Mouse (Mus musculus) midbrain, embryonic 12.5 days (tissue): ENCODE data around the gene Abcg8. TPM values are rescaled to one million over a fixed set of nuclear protein-coding genes. Genes with fewer than 3 reads are reported as not detected.

ENCODE experiments used
- ATAC-seq: fragments of 200-750 bp; cut with Nextera tagmentation; 2 replicates; pipeline ENCODE4 v1.8.0; 2017; ENCODE audit warnings: low read depth, moderate TSS enrichment, moderate library complexity; ENCODE audit not compliant: low FRiP score
- H3K27ac ChIP-seq: fragments of 300-500 bp; sonication (generic); replicated peaks from 2 replicates; pipeline ENCODE4 v1.5.1; 2016; ENCODE audit warnings: mild to moderate bottlenecking
- H3K27me3 ChIP-seq: fragments of 300-500 bp; sonication (generic); 2 replicates; pipeline ENCODE4 v1.6.1; 2016; ENCODE audit warnings: mild to moderate bottlenecking
- H3K36me3 ChIP-seq: fragments of 300-500 bp; sonication (generic); 2 replicates; pipeline ENCODE4 v1.6.1; 2016
- H3K4me1 ChIP-seq: fragments of 300-500 bp; sonication (generic); 2 replicates; pipeline ENCODE4 v1.6.1; 2016
- H3K4me2 ChIP-seq: fragments of 300-500 bp; sonication (generic); replicated peaks from 2 replicates; pipeline ENCODE4 v1.6.1; 2016; ENCODE audit warnings: mild to moderate bottlenecking, moderate library complexity
- H3K4me3 ChIP-seq: fragments of 300-500 bp; sonication (generic); 2 replicates; pipeline ENCODE4 v1.5.1; 2016; ENCODE audit warnings: mild to moderate bottlenecking
- H3K9ac ChIP-seq: fragments of 300-500 bp; sonication (generic); replicated peaks from 2 replicates; pipeline ENCODE4 v1.6.1; 2016; ENCODE audit warnings: mild to moderate bottlenecking, moderate library complexity
- H3K9me3 ChIP-seq: fragments of 300-500 bp; sonication (generic); 2 replicates; pipeline ENCODE4 v1.6.1; 2016; ENCODE audit warnings: mild to moderate bottlenecking
- WGBS: fragments of 180-500 bp; shearing (Covaris S2); methylation state at CpG from one replicate; pipeline ENCODE4 v1.1.7; 2016; 5-methylcytosine and 5-hydroxymethylcytosine counted together
- polyA plus RNA-seq: library from polyadenylated mRNA; unstranded; fragments of >200 nt; fragmentation: Nextera tagmentation; extraction: Ambion mirVana; gene quantifications from 2 replicates; pipeline ENCODE4 v1.2.1, GENCODE M21; 2016

Abcg8 gene
- polyA plus RNA-seq, 1 experiment from 2014 or later = 0.08 TPM

DNA sequence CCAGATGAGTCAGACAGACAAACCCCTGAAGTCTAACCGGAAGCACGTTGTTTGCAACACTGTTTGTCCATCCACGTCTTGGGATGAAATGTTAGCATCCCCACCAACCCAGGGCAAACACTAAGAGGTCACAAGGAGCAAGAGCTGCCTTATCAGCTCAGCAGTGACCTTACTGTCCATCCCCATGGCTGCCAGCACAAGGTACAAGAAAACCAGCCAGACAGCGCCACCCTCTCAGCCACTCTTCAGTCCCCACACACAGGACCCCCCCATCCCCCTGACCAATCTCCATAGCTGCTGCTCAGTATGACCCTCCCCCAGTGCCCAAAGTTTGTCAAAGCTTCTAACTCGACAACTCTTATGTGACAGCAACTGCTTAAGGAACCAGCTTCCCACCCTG is 41.3 kb downstream of the Abcg8 start:
- Histone ChIP-seq H3K36me3 (peaks cover 18% of the 10 kb centered on the region), H3K9me3 (no peaks in the 10 kb centered on the region), H3K9ac (no peak overlapping the region), H3K4me2 (no peak overlapping the region), H3K4me3 (no peak overlapping the region), H3K27me3 (no peaks in the 10 kb centered on the region), H3K27ac (no peak overlapping the region), H3K4me1 (peaks cover 27% of the 10 kb centered on the region)
- no peak for ATAC-seq
- 80% methylated on average over 5 of the region's 5 CpGs for WGBS

DNA sequence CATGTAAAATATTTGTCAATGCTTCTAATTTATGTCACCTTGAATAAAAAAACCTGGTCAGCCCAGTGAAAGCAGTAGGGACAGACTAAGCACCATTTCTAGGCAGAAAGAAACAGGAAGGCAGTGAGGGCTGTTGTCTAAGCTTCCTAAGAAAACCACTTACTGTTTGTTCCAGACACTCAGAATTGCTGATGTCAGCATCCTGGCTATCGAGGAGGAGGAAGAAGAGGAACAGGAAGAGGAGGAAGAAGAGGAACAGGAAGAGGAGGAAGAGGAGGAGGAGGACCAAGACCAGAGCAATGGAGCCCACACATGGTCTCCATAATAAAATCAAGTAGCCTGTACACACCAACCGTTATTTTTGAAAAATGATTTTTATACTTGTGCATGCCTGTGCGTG is 43.0 kb downstream of the Abcg8 start:
- H3K4me2 ChIP-seq = no peak overlapping the region
- ATAC-seq = no peak
- H3K27me3 ChIP-seq = no peaks in the 10 kb centered on the region
- WGBS = 94% methylated on average over 3 of the region's 3 CpGs
- H3K9ac ChIP-seq = no peak overlapping the region
- H3K9me3 ChIP-seq = no peaks in the 10 kb centered on the region
- no peak overlapping the region for H3K27ac ChIP-seq
- H3K4me3 ChIP-seq = no peak overlapping the region
- peaks cover 15% of the 10 kb centered on the region for H3K36me3 ChIP-seq
- peaks cover 22% of the 10 kb centered on the region for H3K4me1 ChIP-seq

DNA sequence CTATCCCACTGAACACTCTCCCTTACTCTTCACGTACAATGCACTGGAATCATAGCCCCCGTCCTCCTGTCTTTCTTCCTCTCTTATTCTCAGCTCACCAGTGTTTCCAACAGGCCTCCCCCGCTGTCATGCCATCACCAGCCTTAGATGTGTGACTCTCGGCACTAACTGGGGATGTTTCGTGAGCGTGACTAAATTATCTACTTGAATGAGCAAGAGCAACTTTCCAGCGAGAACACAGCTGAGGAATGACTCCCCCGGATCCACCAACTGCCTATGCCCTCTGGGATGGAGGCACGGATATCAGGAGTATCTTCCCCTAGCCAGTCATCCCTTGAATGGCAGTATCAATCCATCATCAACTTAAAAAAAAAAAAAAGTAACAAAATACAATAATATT is 47.9 kb downstream of the Abcg8 start:
- Histone ChIP-seq H3K27ac (no peak overlapping the region), H3K4me2 (no peak overlapping the region), H3K9me3 (no peaks in the 10 kb centered on the region), H3K9ac (no peak overlapping the region), H3K27me3 (no peaks in the 10 kb centered on the region), H3K4me3 (no peak overlapping the region), H3K36me3 (peaks cover 36% of the 10 kb centered on the region), H3K4me1 (no peaks in the 10 kb centered on the region)
- 76% methylated on average over 9 of the region's 9 CpGs for WGBS
- ATAC-seq = no peak

DNA sequence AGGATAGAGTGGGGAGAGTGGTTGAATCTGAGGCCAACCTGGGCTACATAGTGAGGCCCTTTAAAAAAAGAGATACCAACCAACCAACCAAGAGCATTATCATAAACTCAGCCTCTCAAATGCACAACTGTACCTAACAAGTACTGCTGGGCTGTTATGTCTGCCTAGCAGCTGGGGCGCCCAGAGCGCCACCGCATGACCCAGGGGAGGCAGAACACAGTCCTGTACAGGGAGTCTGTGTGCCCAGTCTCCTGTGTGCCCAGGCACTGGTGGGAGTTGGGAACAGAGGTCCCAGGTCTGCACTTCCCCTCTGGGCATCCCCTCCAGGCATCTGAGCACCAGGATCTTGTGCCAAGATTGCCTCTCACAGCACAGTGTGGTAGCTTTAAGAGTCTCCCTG is 49.1 kb downstream of the Abcg8 start:
- Histone ChIP-seq H3K27ac (no peak overlapping the region), H3K4me2 (no peak overlapping the region), H3K27me3 (no peaks in the 10 kb centered on the region), H3K36me3 (peaks cover 45% of the 10 kb centered on the region), H3K9ac (no peak overlapping the region), H3K9me3 (no peaks in the 10 kb centered on the region), H3K4me1 (no peaks in the 10 kb centered on the region), H3K4me3 (no peak overlapping the region)
- no peak for ATAC-seq
- 96% methylated on average over 3 of the region's 3 CpGs for WGBS

DNA sequence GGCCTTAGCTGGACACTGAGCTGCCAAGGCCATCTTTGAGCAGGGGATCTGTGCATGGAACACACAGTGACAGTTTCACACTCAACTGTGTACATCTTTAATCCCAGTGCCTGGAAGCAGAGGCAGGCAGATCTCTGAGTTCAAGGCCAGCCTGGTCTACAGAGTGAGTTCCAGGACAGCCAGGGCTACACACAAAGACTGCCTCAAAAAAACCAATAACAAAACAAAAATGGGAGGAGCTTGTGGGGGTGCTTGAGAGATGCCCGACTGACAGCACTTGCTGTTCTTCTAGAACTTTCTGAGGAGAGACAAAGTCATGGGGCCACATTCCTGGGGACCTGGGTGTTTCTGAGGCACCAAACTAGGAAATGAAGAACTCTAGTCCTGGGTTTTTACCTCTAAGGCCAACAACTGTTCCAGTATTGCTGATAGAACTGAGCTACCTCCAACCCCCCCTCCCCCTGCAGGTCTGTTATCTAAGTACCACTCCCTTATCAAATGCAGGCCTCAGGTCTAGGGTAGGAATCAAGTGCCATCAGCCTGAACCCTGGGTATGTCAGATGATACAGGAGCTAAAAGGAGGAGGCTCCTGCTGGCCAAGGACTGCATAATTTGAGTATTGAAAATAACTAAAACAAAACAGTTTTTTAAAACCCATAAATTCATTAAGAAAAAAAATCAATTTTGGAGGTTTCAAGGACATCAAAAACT is 52.3 kb downstream of the Abcg8 start:
- Histone ChIP-seq H3K4me3 (no peak overlapping the region), H3K27me3 (no peaks in the 10 kb centered on the region), H3K9me3 (no peaks in the 10 kb centered on the region), H3K4me1 (no peaks in the 10 kb centered on the region), H3K36me3 (peaks cover 43% of the 10 kb centered on the region), H3K27ac (no peak overlapping the region), H3K9ac (no peak overlapping the region), H3K4me2 (no peak overlapping the region)
- 83% methylated on average over 1 of the region's 1 CpGs for WGBS
- ATAC-seq = no peak

DNA sequence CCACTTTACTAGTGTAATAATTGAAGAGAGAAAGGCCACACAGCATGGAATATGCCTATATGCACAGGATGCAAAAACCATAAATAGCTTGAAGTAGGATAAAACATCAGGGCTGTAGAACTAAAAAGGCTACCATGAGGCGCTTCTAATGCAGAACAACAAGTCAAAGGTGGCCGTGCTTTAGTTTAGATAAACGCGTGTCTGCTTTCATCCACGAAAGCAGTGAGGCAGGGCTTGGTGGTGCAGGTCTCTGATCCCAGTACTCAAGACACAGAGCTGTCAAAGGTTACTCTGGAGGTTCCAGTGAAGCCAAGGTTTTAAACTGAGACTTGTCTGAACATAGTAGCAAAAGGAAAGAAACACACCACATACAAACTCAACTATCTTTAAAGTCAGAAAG is 53.0 kb downstream of the Abcg8 start:
- H3K9me3 ChIP-seq = no peaks in the 10 kb centered on the region
- no peak for ATAC-seq
- H3K4me1 ChIP-seq = no peaks in the 10 kb centered on the region
- H3K27me3 ChIP-seq = no peaks in the 10 kb centered on the region
- peaks cover 43% of the 10 kb centered on the region for H3K36me3 ChIP-seq
- no peak overlapping the region for H3K4me3 ChIP-seq
- no peak overlapping the region for H3K4me2 ChIP-seq
- no peak overlapping the region for H3K9ac ChIP-seq
- no peak overlapping the region for H3K27ac ChIP-seq
- WGBS = 95% methylated on average over 5 of the region's 5 CpGs

DNA sequence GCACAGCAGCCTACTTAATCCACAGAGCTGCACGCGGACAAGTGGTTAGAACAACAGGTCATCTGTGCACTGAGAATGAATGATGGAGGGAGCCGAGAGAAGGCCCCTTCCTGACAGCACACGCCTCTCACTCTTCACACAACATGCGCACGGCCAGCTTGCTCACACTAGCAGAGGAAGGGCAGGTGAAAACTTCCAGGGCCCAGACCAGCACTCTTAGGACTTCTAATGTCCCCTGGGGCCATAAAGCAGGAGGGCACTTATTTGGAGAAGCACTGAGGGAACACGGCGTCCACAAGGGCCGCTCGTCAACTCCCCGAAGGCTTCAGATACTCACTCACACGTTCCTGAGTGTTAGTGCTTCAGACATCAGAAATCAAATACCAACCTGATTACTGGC is 55.3 kb downstream of the Abcg8 start:
- 91% methylated on average over 12 of the region's 12 CpGs for WGBS
- peaks cover 27% of the 10 kb centered on the region for H3K36me3 ChIP-seq
- no peak for ATAC-seq

DNA sequence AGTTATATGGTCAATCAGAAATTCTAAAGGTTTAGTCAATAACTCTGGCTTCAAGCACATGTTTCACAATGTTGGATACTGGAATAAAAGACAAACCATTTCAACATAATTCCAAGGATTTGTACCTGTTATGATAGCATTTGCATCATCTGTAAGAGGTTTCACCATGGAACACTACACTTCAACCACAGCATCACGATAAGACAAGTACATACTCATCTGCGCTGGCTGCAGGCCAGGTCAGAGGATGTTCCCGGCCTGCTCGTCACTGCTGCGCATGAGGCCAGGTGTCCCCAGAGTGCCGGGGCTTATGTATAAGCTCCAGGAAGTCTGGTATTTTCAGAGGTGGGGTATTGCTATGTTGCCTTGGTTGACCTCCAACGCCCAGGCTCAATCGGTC is 56.5 kb downstream of the Abcg8 start:
- Histone ChIP-seq H3K27ac (no peak overlapping the region), H3K9ac (no peak overlapping the region), H3K9me3 (no peaks in the 10 kb centered on the region), H3K36me3 (peaks cover 26% of the 10 kb centered on the region), H3K4me2 (no peak overlapping the region), H3K27me3 (no peaks in the 10 kb centered on the region), H3K4me3 (no peak overlapping the region), H3K4me1 (no peaks in the 10 kb centered on the region)
- WGBS = 96% methylated on average over 8 of the region's 8 CpGs
- ATAC-seq = no peak

More for the DNA sequence above, 55.3 kb downstream of the Abcg8 start:
- Histone ChIP-seq H3K9me3 (no peaks in the 10 kb centered on the region), H3K27me3 (no peaks in the 10 kb centered on the region), H3K4me1 (no peaks in the 10 kb centered on the region), H3K4me3 (no peak overlapping the region), H3K27ac (no peak overlapping the region), H3K4me2 (no peak overlapping the region), H3K9ac (no peak overlapping the region)

DNA sequence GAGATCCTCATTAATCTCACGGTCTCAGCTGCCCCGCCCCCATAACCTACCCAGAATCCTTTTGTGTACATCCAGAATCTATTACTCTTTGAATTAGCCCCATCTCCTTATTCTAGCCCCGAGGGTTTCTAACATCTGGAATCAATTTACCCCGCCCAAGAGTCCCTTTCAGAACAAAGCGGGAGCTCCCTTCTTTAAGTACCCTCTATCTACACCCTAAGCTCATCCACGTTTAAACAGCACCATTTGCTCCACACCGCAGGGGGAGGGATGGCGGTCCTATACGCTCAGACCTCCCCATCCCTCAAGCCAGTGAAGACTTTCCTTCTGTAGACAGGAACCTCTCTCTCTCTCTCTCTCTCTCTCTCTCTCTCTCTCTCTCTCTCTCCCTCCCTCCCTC is 60.6 kb downstream of the Abcg8 start:
- H3K27me3 ChIP-seq = no peaks in the 10 kb centered on the region
- no peaks in the 10 kb centered on the region for H3K4me1 ChIP-seq
- 76% methylated on average over 9 of the region's 9 CpGs for WGBS
- no peak overlapping the region for H3K27ac ChIP-seq
- peaks cover 8% of the 10 kb centered on the region; the same call in 1 of the 2 replicates for H3K36me3 ChIP-seq
- no peaks in the 10 kb centered on the region for H3K9me3 ChIP-seq
- no peak overlapping the region for H3K4me2 ChIP-seq
- no peak overlapping the region for H3K4me3 ChIP-seq
- no peak for ATAC-seq
- H3K9ac ChIP-seq = no peak overlapping the region

DNA sequence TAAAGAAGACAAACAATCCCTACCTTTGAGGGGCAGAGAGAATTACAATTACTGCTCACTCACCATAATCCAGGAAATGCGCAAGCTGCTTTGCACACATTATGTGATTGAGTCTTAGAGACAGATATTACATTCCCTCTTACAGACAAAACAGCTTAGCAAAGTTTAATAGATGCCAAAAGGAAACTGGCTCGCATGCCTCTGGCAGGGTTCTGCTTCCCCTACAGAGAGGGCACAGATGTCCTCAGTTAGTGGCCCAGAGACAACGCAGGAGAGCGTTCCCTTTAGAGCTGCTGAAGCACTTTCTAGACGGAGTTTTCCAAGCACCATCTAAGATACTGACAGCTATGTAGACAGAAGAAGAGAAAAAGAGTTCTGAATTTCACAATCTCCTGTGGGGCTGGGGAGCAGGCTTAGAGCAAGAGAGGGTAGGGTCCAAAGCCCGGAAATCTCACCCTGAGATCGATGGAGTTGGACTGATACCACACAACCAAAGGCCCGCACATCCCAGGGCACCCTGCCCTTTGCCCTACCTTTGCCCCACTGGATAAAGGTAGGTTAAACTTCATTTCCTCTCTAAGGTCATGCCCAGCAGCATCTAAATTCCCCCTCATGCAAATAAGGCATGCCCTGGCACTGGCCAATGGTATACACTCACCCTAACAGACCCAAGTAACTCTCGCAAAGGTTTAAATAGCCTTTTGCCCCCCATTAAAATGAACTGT is 62.1 kb downstream of the Abcg8 start:
- peaks cover 8% of the 10 kb centered on the region; the same call in 1 of the 2 replicates for H3K36me3 ChIP-seq
- H3K9me3 ChIP-seq = no peaks in the 10 kb centered on the region
- H3K9ac ChIP-seq = no peak overlapping the region
- ATAC-seq = no peak
- no peak overlapping the region; the same call in 1 of the 2 replicates for H3K27ac ChIP-seq
- peaks cover 2% of the 10 kb centered on the region for H3K4me1 ChIP-seq
- H3K27me3 ChIP-seq = no peaks in the 10 kb centered on the region
- H3K4me3 ChIP-seq = no peak overlapping the region
- no peak overlapping the region for H3K4me2 ChIP-seq
- WGBS = 79% methylated on average over 9 of the region's 9 CpGs

DNA sequence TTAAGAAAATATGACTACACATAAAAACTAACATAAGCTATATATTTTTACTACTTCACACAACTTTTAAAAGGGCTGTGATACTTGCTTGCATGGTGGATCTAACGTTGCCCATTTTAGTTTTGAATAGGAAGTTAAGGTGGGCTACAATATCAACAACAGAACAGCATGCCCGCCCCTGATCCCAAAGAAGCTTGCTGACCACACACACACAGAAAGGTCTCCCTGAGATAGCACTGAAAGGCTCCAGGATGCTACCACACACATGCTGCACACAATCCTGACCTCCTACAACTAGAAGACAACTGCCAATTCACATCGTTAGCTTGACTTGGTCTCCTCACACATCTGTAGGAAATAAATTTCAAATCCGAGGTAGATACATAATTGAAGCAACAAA is 68.2 kb downstream of the Abcg8 start:
- WGBS = 66% methylated on average over 4 of the region's 4 CpGs
- ATAC-seq = no peak

DNA sequence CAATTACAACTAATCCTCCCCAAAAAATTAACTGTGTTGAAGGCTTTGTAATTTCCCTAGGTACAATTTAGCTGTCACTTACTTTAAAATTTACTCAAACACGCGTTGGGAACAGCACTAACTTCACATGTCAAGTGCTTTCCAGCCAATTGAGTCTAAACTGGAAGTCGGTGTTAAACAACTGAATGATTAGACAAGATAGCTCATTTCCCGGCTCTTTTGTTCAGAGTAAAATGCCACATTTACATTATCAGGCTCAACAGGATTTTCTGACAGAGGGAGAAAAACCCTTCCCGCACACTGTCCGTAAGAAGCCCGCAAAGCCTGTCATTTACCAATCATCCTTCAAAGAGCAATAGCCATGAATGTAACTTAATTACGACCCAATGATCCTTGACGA is 68.9 kb downstream of the Abcg8 start:
- Histone ChIP-seq H3K27ac (no peak overlapping the region), H3K9me3 (no peaks in the 10 kb centered on the region), H3K36me3 (0 out of 2 replicates have a peak, but pooled peaks cover 7% of the 10 kb centered on the region), H3K4me2 (no peak overlapping the region), H3K4me1 (peaks cover 31% of the 10 kb centered on the region), H3K4me3 (no peak overlapping the region), H3K9ac (no peak overlapping the region), H3K27me3 (no peaks in the 10 kb centered on the region)
- 64% methylated on average over 9 of the region's 9 CpGs for WGBS
- ATAC-seq = no peak

More for the DNA sequence above, 68.2 kb downstream of the Abcg8 start:
- Histone ChIP-seq H3K27me3 (no peaks in the 10 kb centered on the region), H3K9ac (no peak overlapping the region), H3K36me3 (0 out of 2 replicates have a peak, but pooled peaks cover 5% of the 10 kb centered on the region), H3K4me2 (no peak overlapping the region), H3K9me3 (no peaks in the 10 kb centered on the region), H3K4me3 (no peak overlapping the region), H3K4me1 (peaks cover 28% of the 10 kb centered on the region), H3K27ac (no peak overlapping the region)
